In genomic region chr15:84284059-84284458, GRCm38 (mm10) we compare ENCODE assay signal across 8 mouse cellular contexts. TPM values are rescaled to one million over a fixed set of nuclear protein-coding genes. Genes with fewer than 3 reads are reported as not detected.
DNase-seq lines count a peak whose midpoint lies in the region.

No protein-coding gene starts in this region.

- DNase-seq in gastrocnemius, postnatal 14 days = peak; percentile 29
- no peak for DNase-seq in gastrocnemius, postnatal 36 days
- peak; percentile 43 to 46 for DNase-seq in right cerebral cortex, adult 2 months (ENCODE audit: low spot score in 2 of 2)
- DNase-seq in right cerebral cortex, postnatal 36 days (ENCODE audit: low spot score in 2 of 2) = no peak
- DNase-seq in cerebellum, postnatal 10 days = peak; percentile 69 to 74
- peak; percentile 31 to 38 for DNase-seq in lung, adult 18-20 months
- peak; percentile 63 for DNase-seq in thymus, postnatal 0 days (ENCODE audit: low spot score)
- DNase-seq in right cerebral cortex, postnatal 14 days = no peak

- intact Hi-C loops in gastrocnemius, postnatal 14 days (cut with DNase I; ENCODE audit: low total_unique reads) = loop anchor here (5.0 kb wide), 1 partner anchor 328 kb away; no protein-coding TSS in a partner anchor
- intact Hi-C loops in gastrocnemius, postnatal 36 days (cut with DNase I) = loop anchor here (5.0 kb wide), 1 partner anchor 328 kb away; no protein-coding TSS in a partner anchor

RNA-seq across cellular contexts. Expression of gene Parvg, which starts 39.8 kb away (rescaled TPM):
- 1 to 10 TPM; 1.2 to 1.5 TPM for total RNA-seq in gastrocnemius, postnatal 14 days (2021)
- total RNA-seq in gastrocnemius, postnatal 36 days (2021) = under 1 TPM; 0.74 to 0.97 TPM
- polyA plus RNA-seq in thymus, postnatal 0 days (2015; fragmentation: Nextera tagmentation; extraction: Ambion mirVana) = 130 and 155 TPM in 2 replicates

RNA-seq across cellular contexts. Expression of gene Parvb, which starts 52.2 kb away (rescaled TPM):
- total RNA-seq in gastrocnemius, postnatal 14 days (2021) = 10 to 100 TPM; 54.4 to 64.5 TPM
- 10 to 100 TPM; 45.8 to 49.5 TPM for total RNA-seq in gastrocnemius, postnatal 36 days (2021)
- polyA plus RNA-seq in thymus, postnatal 0 days (2015; fragmentation: Nextera tagmentation; extraction: Ambion mirVana) = 2.8 and 3.1 TPM in 2 replicates

Comparison
In these comparisons a context has a peak if more than half of its experiments do, and no peak if none do; other contexts are left out.
1. DNase-seq: peak in gastrocnemius, postnatal 14 days (single experiment), right cerebral cortex, adult 2 months (2 of 2), cerebellum, postnatal 10 days (2 of 2), lung, adult 18-20 months (2 of 2) and thymus, postnatal 0 days (single experiment); none in gastrocnemius, postnatal 36 days (0 of 2), right cerebral cortex, postnatal 36 days (0 of 2) and right cerebral cortex, postnatal 14 days (single experiment).